Mouse (Mus musculus) spleen, adult 2 months (tissue): ENCODE measurements around the gene Utp15.

Experiments used
- CTCF ChIP-seq: fragments of 200-500 bp; IDR thresholded peaks from 2 replicates; pipeline ENCODE4 v1.5.1; 2011; ENCODE audit warnings: mild to moderate bottlenecking, inconsistent platforms; ENCODE audit not compliant: insufficient read depth, insufficient read length, insufficient replicate concordance; ENCODE audit errors: extremely low read depth
- POLR2A ChIP-seq: fragments of 200-500 bp; IDR thresholded peaks from 2 replicates; pipeline ENCODE4 v1.6.1; 2011; ENCODE audit warnings: low read depth, low read length, inconsistent platforms

GRCm38 (mm10) chr13:98254921-98255320, 7.9 kb downstream of the Utp15 start:
- TF ChIP-seq CTCF (no peak), POLR2A (no peak)
